Mouse (Mus musculus): ENCODE measurements around the gene Lsg1. TPM values are rescaled to one million over a fixed set of nuclear protein-coding genes. Genes with fewer than 3 reads are reported as not detected.

Lsg1 gene
- total RNA-seq, 2 experiments from 2014 or later: 28.6 to 29.8 TPM

DNA sequence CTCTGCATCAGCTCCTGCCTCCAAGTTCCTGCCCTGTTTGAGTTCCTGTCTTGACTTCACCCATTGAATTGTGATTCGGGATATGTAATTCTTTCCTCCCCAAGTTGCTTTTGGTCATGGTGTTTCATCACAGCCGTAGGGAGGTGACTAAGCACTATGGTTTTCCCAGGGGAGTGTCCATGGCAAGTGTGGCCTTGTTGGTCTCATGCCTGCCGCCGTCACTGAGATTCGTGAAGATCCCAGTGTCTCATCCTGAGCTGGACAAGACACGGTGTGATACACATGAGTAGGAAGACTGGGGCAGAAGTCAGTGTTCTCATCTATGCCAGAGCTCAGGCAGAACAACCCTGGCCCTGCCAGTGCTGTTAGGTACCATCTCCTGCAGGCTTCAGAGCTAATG, 62.9 kb downstream of the Lsg1 start:
- no peak for DNase-seq
- intact Hi-C loops (cut with DNase I): no loop called here

- intact Hi-C loops (cut with DNase I): no loop called here
- DNase-seq: peak; percentile 20
Measured at GRCm38 (mm10) chr16:30522253-30522940, 65.0 kb downstream of the Lsg1 start.

DNA sequence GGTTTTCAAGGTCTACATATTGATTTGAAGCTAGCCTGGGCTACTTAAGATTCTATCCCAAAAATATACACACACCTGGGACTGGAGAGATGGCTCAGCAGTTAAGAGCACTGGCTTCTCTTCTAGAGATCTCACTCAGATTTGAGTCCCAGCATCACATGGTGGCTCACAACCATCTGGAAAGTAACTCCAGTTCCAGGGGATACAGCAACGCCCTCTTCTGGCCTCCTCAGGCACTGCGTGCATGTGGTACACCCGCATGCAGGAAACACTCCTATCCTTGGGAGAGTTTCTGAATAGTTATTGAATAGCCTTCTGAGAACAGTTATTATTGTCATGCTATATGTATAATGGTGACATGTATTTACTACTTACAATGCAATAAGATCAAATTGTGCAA, 66.2 kb downstream of the Lsg1 start:
- peak; percentile 22 for DNase-seq
- intact Hi-C loops (cut with DNase I): no loop called here

GRCm38 (mm10) chr16:30520361-30520823, 67.0 kb downstream of the Lsg1 start:
- DNase-seq: peak; percentile 73
- intact Hi-C loops (cut with DNase I): no loop called here

GRCm38 (mm10) chr16:30518635-30519034, 68.8 kb downstream of the Lsg1 start:
- DNase-seq: no peak
- intact Hi-C loops (cut with DNase I): no loop called here

DNA sequence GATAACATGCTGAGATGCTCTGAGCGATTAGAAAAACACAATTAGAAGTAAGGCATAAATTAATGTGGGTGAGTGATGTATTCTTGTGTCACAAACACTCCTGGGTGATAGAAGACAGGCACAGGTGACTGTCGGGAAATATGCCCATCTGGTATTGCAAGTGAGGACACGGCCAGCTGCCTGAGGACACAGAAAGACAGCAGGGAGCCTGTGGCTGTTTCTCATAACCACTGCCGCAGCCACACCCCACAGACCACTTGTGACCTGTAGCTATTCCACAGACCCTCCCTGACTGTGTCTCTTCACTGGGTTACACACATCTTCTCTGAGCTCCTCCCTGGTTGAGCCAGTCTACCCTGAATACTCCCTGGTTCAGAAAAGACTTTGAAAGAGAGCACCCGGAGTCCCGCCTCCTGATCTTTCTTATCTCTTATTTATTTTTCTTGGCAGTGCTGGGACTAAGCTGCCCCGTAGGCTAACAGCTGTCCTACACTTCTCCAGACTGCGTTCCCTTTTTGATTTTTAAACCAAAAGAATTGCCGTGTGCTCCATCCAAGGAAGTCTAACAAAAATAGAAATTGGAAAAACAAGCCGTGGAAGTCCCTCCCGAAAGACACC, 69.6 kb downstream of the Lsg1 start:
- intact Hi-C loops (cut with DNase I): no loop called here
- peak; percentile 14 for DNase-seq

- DNase-seq: no peak
- intact Hi-C loops (cut with DNase I): no loop called here
Measured at GRCm38 (mm10) chr16:30516993-30517392, 70.4 kb downstream of the Lsg1 start.

- DNase-seq: no peak
- intact Hi-C loops (cut with DNase I): no loop called here
Measured at GRCm38 (mm10) chr16:30515418-30515817, 72.0 kb downstream of the Lsg1 start.

DNA sequence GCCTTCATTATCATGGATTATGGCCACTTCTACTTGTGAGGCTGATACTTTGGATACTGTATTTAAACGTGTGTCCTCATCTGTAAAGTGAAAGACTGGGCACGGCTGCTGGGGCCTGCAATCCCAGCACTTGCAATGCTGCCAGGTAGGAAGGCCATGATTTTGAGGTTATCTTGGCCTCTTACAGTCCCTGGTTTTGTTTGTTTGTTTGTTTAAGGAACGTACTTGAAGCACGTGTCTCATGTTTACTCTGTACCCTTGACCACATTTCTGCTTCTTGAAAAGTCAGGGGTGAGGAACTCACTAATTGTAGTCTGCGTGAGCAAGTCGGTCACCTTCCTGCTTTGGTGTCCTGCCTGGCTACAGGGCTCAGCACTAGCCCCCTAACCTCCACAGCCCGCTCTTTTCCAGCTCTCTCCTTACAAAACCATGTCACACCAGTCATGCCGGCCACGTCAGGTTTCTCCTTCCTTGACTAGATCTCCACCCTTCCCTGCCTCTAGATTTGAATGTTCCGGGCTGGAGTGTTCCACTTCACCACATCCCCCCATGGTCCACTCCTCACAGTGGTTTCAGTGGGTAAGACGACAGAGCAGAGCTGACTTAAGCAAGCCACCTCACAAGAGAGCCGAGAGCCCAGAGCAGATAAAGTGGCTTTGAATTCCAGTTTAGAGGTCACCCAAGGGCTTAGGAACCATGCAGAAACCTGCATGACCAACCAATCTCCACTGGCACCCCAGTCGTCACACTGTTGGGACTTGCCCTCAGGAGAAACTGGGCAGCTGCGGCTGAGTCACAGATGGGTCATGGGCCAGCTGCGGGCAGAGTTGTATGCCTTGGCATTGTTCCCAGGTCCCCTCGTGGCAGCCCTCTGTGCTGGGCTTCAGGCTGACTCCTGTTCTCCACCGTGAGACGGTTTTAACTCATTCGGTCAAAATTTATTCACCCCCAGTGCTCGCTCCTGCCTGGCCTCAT, 74.1 kb downstream of the Lsg1 start:
- DNase-seq: peak; percentile 83
- intact Hi-C loops (cut with DNase I): no loop called here

- intact Hi-C loops (cut with DNase I): no loop called here
- no peak for DNase-seq
Measured at GRCm38 (mm10) chr16:30512375-30513049, 74.9 kb downstream of the Lsg1 start.

GRCm38 (mm10) chr16:30511563-30512340, 75.6 kb downstream of the Lsg1 start:
- DNase-seq: no peak
- intact Hi-C loops (cut with DNase I): no loop called here

- DNase-seq: peak; percentile 92
- intact Hi-C loops (cut with DNase I): no loop called here
Measured at GRCm38 (mm10) chr16:30510504-30511451, 76.6 kb downstream of the Lsg1 start.

Other genes with a start within 250 kb of the Lsg1 start
- gene Atp13a3, start 181.6 kb downstream of the Lsg1 start, total RNA-seq (2021): 10 to 100 TPM; 75.4 to 83.1 TPM
- 100 to 1,000 TPM; 101 to 112 TPM for gene Tmem44, start 36.8 kb downstream of the Lsg1 start, total RNA-seq (2021)
- 10 to 100 TPM; 11.5 to 12.7 TPM for gene Fam43a, start 12.1 kb upstream of the Lsg1 start, total RNA-seq (2021)